Mouse (Mus musculus): ENCODE data around the gene Nckap5. TPM values are rescaled to one million over a fixed set of nuclear protein-coding genes. Genes with fewer than 3 reads are reported as not detected.

The Nckap5 gene
- polyA plus RNA-seq, 1 experiment from 2014 or later, result 17.7 TPM

- Histone ChIP-seq H3K27me3 (no peaks in the 10 kb centered on the region), H3K36me3 (no peaks in the 10 kb centered on the region), H3K9me3 (no peaks in the 10 kb centered on the region), H3K9ac (replicated peaks) (no peak overlapping the region), H3K4me3 (replicated peaks) (no peak overlapping the region), H3K4me1 (replicated peaks) (no peaks in the 10 kb centered on the region), H3K4me2 (replicated peaks) (no peak overlapping the region), H3K27ac (no peak overlapping the region)
- 80% methylated on average over 2 of the region's 2 CpGs for WGBS
- ATAC-seq, result no peak
Observed at GRCm38 (mm10) chr1:126652085-126652484, 178.5 kb downstream of the Nckap5 start.

- H3K9ac ChIP-seq (replicated peaks), result no peak overlapping the region
- H3K27me3 ChIP-seq, result no peaks in the 10 kb centered on the region
- no peaks in the 10 kb centered on the region for H3K4me1 ChIP-seq (replicated peaks)
- H3K27ac ChIP-seq, result no peak overlapping the region
- WGBS, result 86% methylated on average over 5 of the region's 5 CpGs
- no peak for ATAC-seq
- no peaks in the 10 kb centered on the region for H3K36me3 ChIP-seq
- H3K9me3 ChIP-seq, result no peaks in the 10 kb centered on the region
- no peak overlapping the region for H3K4me2 ChIP-seq (replicated peaks)
- no peak overlapping the region for H3K4me3 ChIP-seq (replicated peaks)
Observed at GRCm38 (mm10) chr1:126650806-126651205, 179.8 kb downstream of the Nckap5 start.

GRCm38 (mm10) chr1:126642751-126643150 lies 187.8 kb downstream of the Nckap5 start:
- no peaks in the 10 kb centered on the region for H3K9me3 ChIP-seq
- ATAC-seq, result no peak
- no peaks in the 10 kb centered on the region for H3K27me3 ChIP-seq
- H3K36me3 ChIP-seq, result no peaks in the 10 kb centered on the region
- 73% methylated on average over 5 of the region's 5 CpGs for WGBS
- no peak overlapping the region for H3K9ac ChIP-seq (replicated peaks)
- no peak overlapping the region for H3K4me2 ChIP-seq (replicated peaks)
- H3K4me1 ChIP-seq (replicated peaks), result no peaks in the 10 kb centered on the region
- H3K27ac ChIP-seq, result no peak overlapping the region
- H3K4me3 ChIP-seq (replicated peaks), result no peak overlapping the region

- Histone ChIP-seq H3K9me3 (no peaks in the 10 kb centered on the region), H3K4me3 (replicated peaks) (no peak overlapping the region), H3K9ac (replicated peaks) (no peak overlapping the region), H3K27me3 (no peaks in the 10 kb centered on the region), H3K4me2 (replicated peaks) (no peak overlapping the region), H3K36me3 (no peaks in the 10 kb centered on the region), H3K4me1 (replicated peaks) (no peaks in the 10 kb centered on the region), H3K27ac (no peak overlapping the region)
- whole genome bisulfite sequencing, result 86% methylated on average over 2 of the region's 2 CpGs
- no peak for ATAC-seq
Observed at GRCm38 (mm10) chr1:126639463-126639862, 191.1 kb downstream of the Nckap5 start.

- 94% methylated on average over 1 of the region's 1 CpGs for WGBS
Observed at GRCm38 (mm10) chr1:126637515-126637914, 193.1 kb downstream of the Nckap5 start.

GRCm38 (mm10) chr1:126626206-126626605 lies 204.4 kb downstream of the Nckap5 start:
- Histone ChIP-seq H3K4me2 (replicated peaks) (no peak overlapping the region), H3K36me3 (no peaks in the 10 kb centered on the region), H3K27ac (no peak overlapping the region), H3K9me3 (no peaks in the 10 kb centered on the region), H3K4me1 (replicated peaks) (no peaks in the 10 kb centered on the region), H3K27me3 (no peaks in the 10 kb centered on the region), H3K4me3 (replicated peaks) (no peak overlapping the region), H3K9ac (replicated peaks) (no peak overlapping the region)
- no peak for ATAC-seq
- WGBS, result 82% methylated on average over 3 of the region's 3 CpGs

More at GRCm38 (mm10) chr1:126637515-126637914, 193.1 kb downstream of the Nckap5 start:
- no peaks in the 10 kb centered on the region for H3K9me3 ChIP-seq
- no peak overlapping the region for H3K9ac ChIP-seq (replicated peaks)
- H3K27me3 ChIP-seq, result no peaks in the 10 kb centered on the region
- no peak overlapping the region for H3K4me3 ChIP-seq (replicated peaks)
- H3K27ac ChIP-seq, result no peak overlapping the region
- H3K4me1 ChIP-seq (replicated peaks), result no peaks in the 10 kb centered on the region
- no peaks in the 10 kb centered on the region for H3K36me3 ChIP-seq
- no peak for ATAC-seq
- H3K4me2 ChIP-seq (replicated peaks), result no peak overlapping the region

- no peaks in the 10 kb centered on the region for H3K27me3 ChIP-seq
- WGBS, result 92% methylated on average over 4 of the region's 4 CpGs
- H3K36me3 ChIP-seq, result no peaks in the 10 kb centered on the region
- no peaks in the 10 kb centered on the region for H3K4me1 ChIP-seq (replicated peaks)
- H3K9ac ChIP-seq (replicated peaks), result no peak overlapping the region
- H3K4me2 ChIP-seq (replicated peaks), result no peak overlapping the region
- no peaks in the 10 kb centered on the region for H3K9me3 ChIP-seq
- no peak for ATAC-seq
- H3K27ac ChIP-seq, result no peak overlapping the region
- no peak overlapping the region for H3K4me3 ChIP-seq (replicated peaks)
Observed at GRCm38 (mm10) chr1:126622036-126622435, 208.6 kb downstream of the Nckap5 start.

- Histone ChIP-seq H3K27me3 (no peaks in the 10 kb centered on the region), H3K4me1 (replicated peaks) (no peaks in the 10 kb centered on the region), H3K27ac (no peak overlapping the region), H3K9me3 (no peaks in the 10 kb centered on the region; the same call in 1 of the 2 replicates), H3K36me3 (no peaks in the 10 kb centered on the region), H3K4me2 (replicated peaks) (no peak overlapping the region), H3K9ac (replicated peaks) (no peak overlapping the region), H3K4me3 (replicated peaks) (no peak overlapping the region)
- no peak for ATAC-seq
- WGBS, result 92% methylated on average over 9 of the region's 9 CpGs
Observed at GRCm38 (mm10) chr1:126617464-126618041, 213.0 kb downstream of the Nckap5 start.

- no peaks in the 10 kb centered on the region for H3K36me3 ChIP-seq
- no peaks in the 10 kb centered on the region for H3K27me3 ChIP-seq
- H3K4me2 ChIP-seq (replicated peaks), result no peak overlapping the region
- 87% methylated on average over 5 of the region's 5 CpGs for WGBS
- H3K9me3 ChIP-seq, result no peaks in the 10 kb centered on the region; the same call in 1 of the 2 replicates
- ATAC-seq, result no peak
- H3K4me3 ChIP-seq (replicated peaks), result no peak overlapping the region
- H3K27ac ChIP-seq, result no peak overlapping the region
- no peaks in the 10 kb centered on the region for H3K4me1 ChIP-seq (replicated peaks)
- no peak overlapping the region for H3K9ac ChIP-seq (replicated peaks)
Observed at GRCm38 (mm10) chr1:126616964-126617363, 213.6 kb downstream of the Nckap5 start.

- Histone ChIP-seq H3K4me2 (replicated peaks) (no peak overlapping the region), H3K9ac (replicated peaks) (no peak overlapping the region), H3K4me1 (replicated peaks) (no peaks in the 10 kb centered on the region), H3K36me3 (no peaks in the 10 kb centered on the region), H3K4me3 (replicated peaks) (no peak overlapping the region), H3K27ac (no peak overlapping the region), H3K27me3 (no peaks in the 10 kb centered on the region), H3K9me3 (no peaks in the 10 kb centered on the region; the same call in 1 of the 2 replicates)
- no peak for ATAC-seq
- 80% methylated on average over 4 of the region's 4 CpGs for WGBS
Observed at GRCm38 (mm10) chr1:126612916-126613315, 217.7 kb downstream of the Nckap5 start.

- no peak overlapping the region for H3K9ac ChIP-seq (replicated peaks)
- H3K4me1 ChIP-seq (replicated peaks), result peaks cover 14% of the 10 kb centered on the region
- 92% methylated on average over 4 of the region's 4 CpGs for WGBS
- no peaks in the 10 kb centered on the region for H3K36me3 ChIP-seq
- H3K27me3 ChIP-seq, result no peaks in the 10 kb centered on the region
- no peak overlapping the region for H3K4me2 ChIP-seq (replicated peaks)
- no peak for ATAC-seq
- no peak overlapping the region for H3K27ac ChIP-seq
- H3K9me3 ChIP-seq, result no peaks in the 10 kb centered on the region
- no peak overlapping the region for H3K4me3 ChIP-seq (replicated peaks)
Observed at GRCm38 (mm10) chr1:126608586-126608985, 222.0 kb downstream of the Nckap5 start.

- Histone ChIP-seq H3K4me2 (replicated peaks) (no peak overlapping the region), H3K27me3 (no peaks in the 10 kb centered on the region), H3K27ac (peak overlapping the region; percentile 51), H3K9me3 (no peaks in the 10 kb centered on the region), H3K4me1 (replicated peaks) (peaks cover 14% of the 10 kb centered on the region), H3K4me3 (replicated peaks) (no peak overlapping the region), H3K9ac (replicated peaks) (no peak overlapping the region), H3K36me3 (no peaks in the 10 kb centered on the region)
- peak; percentile 75 for ATAC-seq
- WGBS, result 46% methylated on average over 14 of the region's 14 CpGs
Observed at GRCm38 (mm10) chr1:126606189-126607080, 224.2 kb downstream of the Nckap5 start.
